Mouse (Mus musculus) brain, embryonic 14.5 days (tissue): Measurements from ENCODE around the gene Wrb.

Experiments used
- CTCF ChIP-seq: fragments of 200-500 bp; IDR thresholded peaks from 2 replicates; pipeline ENCODE4 v1.5.1; 2012; ENCODE audit warnings: inconsistent platforms, mild to moderate bottlenecking, moderate library complexity, borderline replicate concordance; ENCODE audit not compliant: insufficient read depth, insufficient read length; ENCODE audit errors: extremely low read depth
- POLR2A ChIP-seq: fragments of 200-500 bp; IDR thresholded peaks from 2 replicates; pipeline ENCODE4 v1.6.1; 2012; ENCODE audit warnings: mild to moderate bottlenecking, inconsistent platforms, borderline replicate concordance; ENCODE audit not compliant: poor library complexity, insufficient read depth, insufficient read length, severe bottlenecking; ENCODE audit errors: extremely low read depth

DNA sequence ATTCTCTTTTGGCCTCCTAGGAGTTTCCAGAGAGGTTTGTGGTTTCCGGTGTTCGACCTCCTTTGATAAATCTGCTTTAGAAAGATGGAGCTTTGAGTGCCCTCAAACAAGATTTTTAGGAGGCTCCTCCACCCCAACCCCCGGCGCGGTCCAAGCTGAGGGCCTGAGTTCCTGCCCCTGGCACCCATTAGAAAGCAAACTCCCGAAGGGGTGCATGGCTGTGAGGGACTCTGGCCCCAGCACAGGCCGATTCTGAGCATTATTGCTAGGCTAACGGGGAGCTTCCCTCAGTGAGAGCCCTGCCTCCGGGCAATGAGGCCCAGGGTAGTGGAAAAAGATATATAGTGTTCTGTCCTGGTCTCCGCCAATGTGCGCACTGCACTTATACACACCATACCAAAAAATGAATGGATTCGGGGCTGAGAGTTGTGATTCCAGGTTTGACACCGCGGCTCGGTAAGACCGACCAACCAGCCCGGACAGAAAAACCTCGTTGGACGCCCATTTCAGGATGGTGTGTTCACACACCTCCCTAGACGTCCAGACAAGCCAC, 14.7 kb downstream of the Wrb start:
- TF ChIP-seq CTCF: no peak
- TF ChIP-seq POLR2A: no peak
